Mouse (Mus musculus): ENCODE results near the gene Ndc1.

DNA sequence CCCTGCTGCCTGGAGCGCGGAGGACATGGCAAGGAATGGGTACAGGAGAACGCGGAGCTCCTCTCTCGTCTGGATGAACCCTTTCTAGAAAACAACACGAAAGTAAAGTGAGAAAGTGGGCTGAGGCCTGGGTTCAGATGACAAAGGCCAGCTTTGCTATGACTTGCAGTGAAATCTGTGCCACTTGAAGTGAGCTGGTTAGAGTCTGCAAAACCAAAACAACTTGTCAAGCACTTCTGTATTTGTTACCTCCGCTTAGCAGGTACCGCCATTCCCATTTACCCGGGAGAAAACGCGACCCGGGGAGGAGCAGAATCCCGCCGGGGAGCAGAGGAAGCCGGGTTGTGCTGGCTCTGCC is 66.4 kb downstream of the Ndc1 start:
- TF ChIP-seq POLR2A (IDR thresholded peaks at IDR 0.05; ENCODE audit: control insufficient read depth, extremely low read depth, insufficient read depth, low read length, poor library complexity) (no peak), CTCF (IDR thresholded peaks at IDR 0.05; ENCODE audit: borderline replicate concordance, control insufficient read depth, extremely low read depth, insufficient read depth, low read length, poor library complexity) (no peak)

Measured in thymus, adult 2 months (tissue).